Mouse (Mus musculus): Measurements from ENCODE around the gene Smg6. TPM values are rescaled to one million over a fixed set of nuclear protein-coding genes. Genes with fewer than 3 reads are reported as not detected.

The Smg6 gene
- polyA plus RNA-seq, 1 experiment from 2014 or later, result 10.6 TPM

- H3K9ac ChIP-seq (ENCODE audit: low read length), result no peak overlapping the region
- 66% methylated on average over 5 of the region's 5 CpGs for WGBS
- H3K4me3 ChIP-seq (ENCODE audit: control insufficient read depth in 1 of 2, insufficient read depth in 1 of 2, low read depth in 1 of 2, low read length in 2 of 2), result no peak overlapping the region
- no peak overlapping the region for H3K4me2 ChIP-seq (ENCODE audit: low read length)
- peaks cover 23 to 44% of the 10 kb centered on the region in 2 experiments for H3K4me1 ChIP-seq (ENCODE audit: control insufficient read depth in 2 of 2, insufficient read depth in 2 of 2, low read length in 2 of 2)
- H3K9me3 ChIP-seq (ENCODE audit: control insufficient read depth, low read length), result no peaks in the 10 kb centered on the region
- H3K36me3 ChIP-seq (ENCODE audit: control insufficient read depth, insufficient read depth, low read length), result peaks cover 27% of the 10 kb centered on the region
- peak overlapping the region; percentile 56 to 87; a peak in 3 of 4 replicates for H3K27ac ChIP-seq (replicated peaks in 1 of 2; ENCODE audit: control insufficient read depth in 1 of 2, insufficient read depth in 1 of 2, low read depth in 2 of 2, low read length in 2 of 2)
- no peaks in the 10 kb centered on the region for H3K27me3 ChIP-seq (ENCODE audit: control insufficient read depth, insufficient read depth, low read length)
- no peak for ATAC-seq (ENCODE audit: insufficient number of reproducible peaks, insufficient read depth, low FRiP score, low read depth)
Measured at GRCm38 (mm10) chr11:75140431-75140830, 214.8 kb downstream of the Smg6 start.

- 70% methylated on average over 3 of the region's 3 CpGs for WGBS
- H3K4me1 ChIP-seq (ENCODE audit: control insufficient read depth in 2 of 2, insufficient read depth in 2 of 2, low read length in 2 of 2), result peaks cover 23 to 44% of the 10 kb centered on the region in 2 experiments
- H3K9ac ChIP-seq (ENCODE audit: low read length), result no peak overlapping the region
- H3K4me2 ChIP-seq (ENCODE audit: low read length), result no peak overlapping the region
- H3K4me3 ChIP-seq (ENCODE audit: control insufficient read depth in 1 of 2, insufficient read depth in 1 of 2, low read depth in 1 of 2, low read length in 2 of 2), result no peak overlapping the region
- no peaks in the 10 kb centered on the region for H3K9me3 ChIP-seq (ENCODE audit: control insufficient read depth, low read length)
- H3K27me3 ChIP-seq (ENCODE audit: control insufficient read depth, insufficient read depth, low read length), result no peaks in the 10 kb centered on the region
- no peak for ATAC-seq (ENCODE audit: insufficient number of reproducible peaks, insufficient read depth, low FRiP score, low read depth)
- no peak overlapping the region; a peak in 1 of 4 replicates for H3K27ac ChIP-seq (replicated peaks in 1 of 2; ENCODE audit: control insufficient read depth in 1 of 2, insufficient read depth in 1 of 2, low read depth in 2 of 2, low read length in 2 of 2)
- H3K36me3 ChIP-seq (ENCODE audit: control insufficient read depth, insufficient read depth, low read length), result peaks cover 27% of the 10 kb centered on the region
Measured at GRCm38 (mm10) chr11:75141038-75141437, 215.4 kb downstream of the Smg6 start.

GRCm38 (mm10) chr11:75141913-75142312, 216.3 kb downstream of the Smg6 start:
- 52% methylated on average over 1 of the region's 1 CpGs for whole genome bisulfite sequencing
- ATAC-seq (ENCODE audit: insufficient number of reproducible peaks, insufficient read depth, low FRiP score, low read depth), result no peak
- H3K4me1 ChIP-seq (ENCODE audit: control insufficient read depth in 2 of 2, insufficient read depth in 2 of 2, low read length in 2 of 2), result peaks cover 24 to 42% of the 10 kb centered on the region in 2 experiments
- no peak overlapping the region for H3K27ac ChIP-seq (replicated peaks in 1 of 2; ENCODE audit: control insufficient read depth in 1 of 2, insufficient read depth in 1 of 2, low read depth in 2 of 2, low read length in 2 of 2)
- H3K4me3 ChIP-seq (ENCODE audit: control insufficient read depth in 1 of 2, insufficient read depth in 1 of 2, low read depth in 1 of 2, low read length in 2 of 2), result no peak overlapping the region
- H3K9ac ChIP-seq (ENCODE audit: low read length), result no peak overlapping the region
- peaks cover 27% of the 10 kb centered on the region for H3K36me3 ChIP-seq (ENCODE audit: control insufficient read depth, insufficient read depth, low read length)
- no peaks in the 10 kb centered on the region for H3K9me3 ChIP-seq (ENCODE audit: control insufficient read depth, low read length)
- no peaks in the 10 kb centered on the region for H3K27me3 ChIP-seq (ENCODE audit: control insufficient read depth, insufficient read depth, low read length)
- H3K4me2 ChIP-seq (ENCODE audit: low read length), result no peak overlapping the region

DNA sequence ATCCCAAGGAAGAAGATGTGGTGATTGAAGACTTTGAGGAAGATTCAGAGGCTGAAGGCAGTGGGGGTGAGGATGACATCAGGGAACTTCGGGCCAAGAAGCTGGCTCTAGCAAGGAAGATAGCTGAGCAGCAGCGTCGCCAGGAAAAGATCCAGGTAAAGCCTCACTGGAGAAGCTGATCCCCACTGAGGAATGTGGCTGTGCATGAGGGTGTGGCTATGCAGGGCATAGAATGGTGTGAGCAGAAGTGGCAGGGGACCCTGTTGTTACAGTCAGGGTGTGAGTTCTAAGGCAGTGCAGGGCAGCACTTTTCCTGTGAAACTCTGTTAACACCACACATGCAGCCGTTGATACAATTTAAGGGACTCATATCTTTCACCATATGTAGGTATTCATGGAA, 217.1 kb downstream of the Smg6 start:
- peaks cover 27 to 42% of the 10 kb centered on the region in 2 experiments for H3K4me1 ChIP-seq (ENCODE audit: control insufficient read depth in 2 of 2, insufficient read depth in 2 of 2, low read length in 2 of 2)
- no peak overlapping the region for H3K9ac ChIP-seq (ENCODE audit: low read length)
- no peak overlapping the region for H3K4me3 ChIP-seq (ENCODE audit: control insufficient read depth in 1 of 2, insufficient read depth in 1 of 2, low read depth in 1 of 2, low read length in 2 of 2)
- H3K9me3 ChIP-seq (ENCODE audit: control insufficient read depth, low read length), result no peaks in the 10 kb centered on the region
- ATAC-seq (ENCODE audit: insufficient number of reproducible peaks, insufficient read depth, low FRiP score, low read depth), result no peak
- H3K27me3 ChIP-seq (ENCODE audit: control insufficient read depth, insufficient read depth, low read length), result no peaks in the 10 kb centered on the region
- peaks cover 25% of the 10 kb centered on the region for H3K36me3 ChIP-seq (ENCODE audit: control insufficient read depth, insufficient read depth, low read length)
- H3K4me2 ChIP-seq (ENCODE audit: low read length), result no peak overlapping the region
- H3K27ac ChIP-seq (replicated peaks in 1 of 2; ENCODE audit: control insufficient read depth in 1 of 2, insufficient read depth in 1 of 2, low read depth in 2 of 2, low read length in 2 of 2), result no peak overlapping the region
- 72% methylated on average over 4 of the region's 4 CpGs for WGBS

- no peaks in the 10 kb centered on the region for H3K27me3 ChIP-seq (ENCODE audit: control insufficient read depth, insufficient read depth, low read length)
- no peaks in the 10 kb centered on the region for H3K9me3 ChIP-seq (ENCODE audit: control insufficient read depth, low read length)
- H3K4me2 ChIP-seq (ENCODE audit: low read length), result no peak overlapping the region
- peaks cover 43% of the 10 kb centered on the region for H3K36me3 ChIP-seq (ENCODE audit: control insufficient read depth, insufficient read depth, low read length)
- no peak overlapping the region for H3K9ac ChIP-seq (ENCODE audit: low read length)
- H3K27ac ChIP-seq (replicated peaks in 1 of 2; ENCODE audit: control insufficient read depth in 1 of 2, insufficient read depth in 1 of 2, low read depth in 2 of 2, low read length in 2 of 2), result no peak overlapping the region
- no peak overlapping the region for H3K4me3 ChIP-seq (ENCODE audit: control insufficient read depth in 1 of 2, insufficient read depth in 1 of 2, low read depth in 1 of 2, low read length in 2 of 2)
- peaks cover 14 to 26% of the 10 kb centered on the region in 2 experiments for H3K4me1 ChIP-seq (ENCODE audit: control insufficient read depth in 2 of 2, insufficient read depth in 2 of 2, low read length in 2 of 2)
- 83% methylated on average over 2 of the region's 2 CpGs for WGBS
- ATAC-seq (ENCODE audit: insufficient number of reproducible peaks, insufficient read depth, low FRiP score, low read depth), result no peak
Measured at GRCm38 (mm10) chr11:75145841-75146240, 220.2 kb downstream of the Smg6 start.

- no peaks in the 10 kb centered on the region for H3K27me3 ChIP-seq (ENCODE audit: control insufficient read depth, insufficient read depth, low read length)
- H3K36me3 ChIP-seq (ENCODE audit: control insufficient read depth, insufficient read depth, low read length), result peaks cover 49% of the 10 kb centered on the region
- H3K4me2 ChIP-seq (ENCODE audit: low read length), result 0 out of 2 replicates have a peak overlapping the region, but pooled peaks have one; percentile 5
- H3K27ac ChIP-seq (replicated peaks in 1 of 2; ENCODE audit: control insufficient read depth in 1 of 2, insufficient read depth in 1 of 2, low read depth in 2 of 2, low read length in 2 of 2), result peak overlapping the region; percentile 68 to 87
- peaks cover 14 to 26% of the 10 kb centered on the region in 2 experiments for H3K4me1 ChIP-seq (ENCODE audit: control insufficient read depth in 2 of 2, insufficient read depth in 2 of 2, low read length in 2 of 2)
- WGBS, result 21% methylated on average over 11 of the region's 11 CpGs
- no peak for ATAC-seq (ENCODE audit: insufficient number of reproducible peaks, insufficient read depth, low FRiP score, low read depth)
- H3K9me3 ChIP-seq (ENCODE audit: control insufficient read depth, low read length), result no peaks in the 10 kb centered on the region
- H3K4me3 ChIP-seq (ENCODE audit: control insufficient read depth in 1 of 2, insufficient read depth in 1 of 2, low read depth in 1 of 2, low read length in 2 of 2), result no peak overlapping the region
- peak overlapping the region; percentile 58; the same call in 1 of the 2 replicates for H3K9ac ChIP-seq (ENCODE audit: low read length)
Measured at GRCm38 (mm10) chr11:75147106-75147845, 221.7 kb downstream of the Smg6 start.

- peak overlapping the region; percentile 58 for H3K9ac ChIP-seq (ENCODE audit: low read length)
Measured at GRCm38 (mm10) chr11:75147846-75148168, 222.2 kb downstream of the Smg6 start.

More at GRCm38 (mm10) chr11:75147846-75148168, 222.2 kb downstream of the Smg6 start:
- H3K36me3 ChIP-seq (ENCODE audit: control insufficient read depth, insufficient read depth, low read length), result peaks cover 47% of the 10 kb centered on the region
- H3K27me3 ChIP-seq (ENCODE audit: control insufficient read depth, insufficient read depth, low read length), result no peaks in the 10 kb centered on the region
- H3K4me3 ChIP-seq (ENCODE audit: control insufficient read depth in 1 of 2, insufficient read depth in 1 of 2, low read depth in 1 of 2, low read length in 2 of 2), result no peak overlapping the region
- H3K4me1 ChIP-seq (ENCODE audit: control insufficient read depth in 2 of 2, insufficient read depth in 2 of 2, low read length in 2 of 2), result peaks cover 17 to 26% of the 10 kb centered on the region in 2 experiments
- H3K4me2 ChIP-seq (ENCODE audit: low read length), result no peak overlapping the region
- ATAC-seq (ENCODE audit: insufficient number of reproducible peaks, insufficient read depth, low FRiP score, low read depth), result peak; percentile 59; the same call in 1 of the 2 replicates
- peak overlapping the region; percentile 68 to 87 for H3K27ac ChIP-seq (replicated peaks in 1 of 2; ENCODE audit: control insufficient read depth in 1 of 2, insufficient read depth in 1 of 2, low read depth in 2 of 2, low read length in 2 of 2)
- 25% methylated on average over 3 of the region's 3 CpGs for WGBS
- no peaks in the 10 kb centered on the region for H3K9me3 ChIP-seq (ENCODE audit: control insufficient read depth, low read length)

All from heart, embryonic 14.5 days (tissue).